Mouse (Mus musculus) hindbrain, embryonic 10.5 days (tissue): ENCODE data around the gene Iqgap1. TPM values are rescaled to one million over a fixed set of nuclear protein-coding genes. Genes with fewer than 3 reads are reported as not detected.

ENCODE experiments used
- DNase-seq: peaks from one replicate; pipeline ENCODE4 v3.0.0-alpha.2; 2017; ENCODE audit warnings: low spot score
- H3K27ac ChIP-seq: fragments of 300-500 bp; sonication (generic); 2 replicates; pipeline ENCODE4 v1.5.1; 2016; ENCODE audit warnings: mild to moderate bottlenecking, moderate library complexity
- H3K27me3 ChIP-seq: fragments of 300-500 bp; sonication (generic); 2 replicates; pipeline ENCODE4 v1.6.1; 2016; ENCODE audit warnings: mild to moderate bottlenecking; ENCODE audit not compliant: poor library complexity, insufficient read depth, severe bottlenecking
- H3K36me3 ChIP-seq: fragments of 300-500 bp; sonication (generic); 2 replicates; pipeline ENCODE4 v1.6.1; 2016; ENCODE audit warnings: mild to moderate bottlenecking, moderate library complexity
- H3K4me1 ChIP-seq: fragments of 300-500 bp; sonication (generic); replicated peaks from 2 replicates; pipeline ENCODE4 v1.6.1; 2016; ENCODE audit warnings: mild to moderate bottlenecking
- H3K4me3 ChIP-seq: fragments of 300-500 bp; sonication (generic); 2 replicates; pipeline ENCODE4 v1.5.1; 2016; ENCODE audit warnings: mild to moderate bottlenecking, moderate library complexity
- H3K9me3 ChIP-seq: fragments of 300-500 bp; sonication (generic); 2 replicates; pipeline ENCODE4 v1.6.1; 2016; ENCODE audit warnings: mild to moderate bottlenecking, moderate library complexity
- whole genome bisulfite sequencing: fragments of 180-500 bp; shearing (Covaris S2); methylation state at CpG from one replicate; pipeline ENCODE4 v1.1.7; 2016; 5-methylcytosine and 5-hydroxymethylcytosine counted together
- polyA plus RNA-seq: library from polyadenylated mRNA; unstranded; fragments of >200 nt; fragmentation: Nextera tagmentation; extraction: Ambion mirVana; gene quantifications from 2 replicates; pipeline ENCODE4 v1.2.1, GENCODE M21; 2016

The Iqgap1 gene
- polyA plus RNA-seq, 1 experiment from 2014 or later = 25.2 TPM

- no peak for DNase-seq
- WGBS = 82% methylated on average over 4 of the region's 4 CpGs
- no peak overlapping the region for H3K27ac ChIP-seq
- H3K27me3 ChIP-seq = no peaks in the 10 kb centered on the region
- H3K36me3 ChIP-seq = no peaks in the 10 kb centered on the region
- no peak overlapping the region for H3K4me3 ChIP-seq
- 0 out of 2 replicates have a peak, but pooled peaks cover 1% of the 10 kb centered on the region for H3K4me1 ChIP-seq
- H3K9me3 ChIP-seq = no peaks in the 10 kb centered on the region
Measured at GRCm38 (mm10) chr7:80823267-80823666, 2.5 kb downstream of the Iqgap1 start.

- Histone ChIP-seq H3K36me3 (no peaks in the 10 kb centered on the region), H3K27me3 (no peaks in the 10 kb centered on the region), H3K4me3 (no peak overlapping the region), H3K4me1 (no peaks in the 10 kb centered on the region), H3K27ac (no peak overlapping the region), H3K9me3 (no peaks in the 10 kb centered on the region)
- 87% methylated on average over 4 of the region's 4 CpGs for WGBS
- no peak for DNase-seq
Measured at GRCm38 (mm10) chr7:80820838-80821237, 4.9 kb downstream of the Iqgap1 start.

GRCm38 (mm10) chr7:80816641-80817040, 9.1 kb downstream of the Iqgap1 start:
- Histone ChIP-seq H3K36me3 (no peaks in the 10 kb centered on the region), H3K4me1 (no peaks in the 10 kb centered on the region), H3K27me3 (no peaks in the 10 kb centered on the region), H3K27ac (no peak overlapping the region), H3K4me3 (no peak overlapping the region), H3K9me3 (no peaks in the 10 kb centered on the region)
- WGBS = 72% methylated on average over 5 of the region's 5 CpGs
- DNase-seq = no peak

- Histone ChIP-seq H3K9me3 (no peaks in the 10 kb centered on the region), H3K4me3 (no peak overlapping the region), H3K27ac (no peak overlapping the region), H3K36me3 (no peaks in the 10 kb centered on the region), H3K27me3 (no peaks in the 10 kb centered on the region), H3K4me1 (no peaks in the 10 kb centered on the region)
- WGBS = 90% methylated on average over 4 of the region's 4 CpGs
- no peak for DNase-seq
Measured at GRCm38 (mm10) chr7:80813397-80813796, 12.4 kb downstream of the Iqgap1 start.

GRCm38 (mm10) chr7:80806331-80806730, 19.4 kb downstream of the Iqgap1 start:
- Histone ChIP-seq H3K4me1 (peaks cover 18% of the 10 kb centered on the region), H3K4me3 (no peak overlapping the region), H3K27ac (no peak overlapping the region), H3K9me3 (no peaks in the 10 kb centered on the region), H3K27me3 (peaks cover 10% of the 10 kb centered on the region; the same call in 1 of the 2 replicates), H3K36me3 (no peaks in the 10 kb centered on the region)
- WGBS = 85% methylated on average over 4 of the region's 4 CpGs
- DNase-seq = no peak

- DNase-seq = peak; percentile 96
- H3K9me3 ChIP-seq = no peaks in the 10 kb centered on the region
- peaks cover 18% of the 10 kb centered on the region for H3K4me1 ChIP-seq
- under 1% methylated on average over 47 of the region's 47 CpGs for WGBS
- H3K27me3 ChIP-seq = peaks cover 10% of the 10 kb centered on the region; the same call in 1 of the 2 replicates
- H3K4me3 ChIP-seq = peak overlapping the region; percentile 89
- peaks cover 15% of the 10 kb centered on the region for H3K36me3 ChIP-seq
- H3K27ac ChIP-seq = peak overlapping the region; percentile 91
Measured at GRCm38 (mm10) chr7:80803173-80803872, 22.5 kb downstream of the Iqgap1 start.

GRCm38 (mm10) chr7:80802412-80803160, 23.2 kb downstream of the Iqgap1 start:
- peaks cover 22% of the 10 kb centered on the region for H3K36me3 ChIP-seq
- peaks cover 10% of the 10 kb centered on the region; the same call in 1 of the 2 replicates for H3K27me3 ChIP-seq
- H3K9me3 ChIP-seq = no peaks in the 10 kb centered on the region
- peak overlapping the region; percentile 91 for H3K27ac ChIP-seq
- H3K4me1 ChIP-seq = peaks cover 18% of the 10 kb centered on the region
- no peak for DNase-seq
- 2% methylated on average over 37 of the region's 37 CpGs for WGBS
- peak overlapping the region; percentile 89 for H3K4me3 ChIP-seq

- peaks cover 18% of the 10 kb centered on the region for H3K4me1 ChIP-seq
- H3K36me3 ChIP-seq = peaks cover 47% of the 10 kb centered on the region
- no peak overlapping the region for H3K27ac ChIP-seq
- peaks cover 6% of the 10 kb centered on the region; the same call in 1 of the 2 replicates for H3K9me3 ChIP-seq
- H3K4me3 ChIP-seq = no peak overlapping the region
- WGBS = 87% methylated on average over 5 of the region's 5 CpGs
- DNase-seq = no peak
- H3K27me3 ChIP-seq = peaks cover 7% of the 10 kb centered on the region; the same call in 1 of the 2 replicates
Measured at GRCm38 (mm10) chr7:80799307-80799706, 26.5 kb downstream of the Iqgap1 start.

GRCm38 (mm10) chr7:80796805-80797567, 28.8 kb downstream of the Iqgap1 start:
- 91% methylated on average over 15 of the region's 15 CpGs for WGBS
- Histone ChIP-seq H3K4me3 (no peak overlapping the region), H3K4me1 (peaks cover 4% of the 10 kb centered on the region), H3K27me3 (peaks cover 4% of the 10 kb centered on the region; the same call in 1 of the 2 replicates), H3K36me3 (peaks cover 59% of the 10 kb centered on the region), H3K27ac (no peak overlapping the region), H3K9me3 (peaks cover 13% of the 10 kb centered on the region)
- DNase-seq = no peak

- no peak for DNase-seq
- Histone ChIP-seq H3K27ac (no peak overlapping the region), H3K9me3 (peaks cover 13% of the 10 kb centered on the region), H3K4me1 (no peaks in the 10 kb centered on the region), H3K27me3 (no peaks in the 10 kb centered on the region), H3K4me3 (no peak overlapping the region), H3K36me3 (peaks cover 59% of the 10 kb centered on the region)
- WGBS = 90% methylated on average over 6 of the region's 6 CpGs
Measured at GRCm38 (mm10) chr7:80796258-80796657, 29.5 kb downstream of the Iqgap1 start.

- 80% methylated on average over 5 of the region's 5 CpGs for WGBS
- Histone ChIP-seq H3K9me3 (peaks cover 7% of the 10 kb centered on the region), H3K27me3 (no peaks in the 10 kb centered on the region), H3K36me3 (peaks cover 12% of the 10 kb centered on the region), H3K4me1 (no peaks in the 10 kb centered on the region), H3K4me3 (no peak overlapping the region), H3K27ac (no peak overlapping the region)
- DNase-seq = no peak
Measured at GRCm38 (mm10) chr7:80789534-80789933, 36.2 kb downstream of the Iqgap1 start.

GRCm38 (mm10) chr7:80789061-80789460, 36.7 kb downstream of the Iqgap1 start:
- Histone ChIP-seq H3K27me3 (no peaks in the 10 kb centered on the region), H3K4me1 (no peaks in the 10 kb centered on the region), H3K36me3 (peaks cover 12% of the 10 kb centered on the region), H3K4me3 (no peak overlapping the region), H3K9me3 (peaks cover 7% of the 10 kb centered on the region), H3K27ac (no peak overlapping the region)
- WGBS = 62% methylated on average over 1 of the region's 1 CpGs
- DNase-seq = no peak
